Mouse (Mus musculus) C2C12 (cell line): ENCODE measurements around the gene Cenpo.

Experiments used
- CEBPB ChIP-seq: IDR thresholded peaks from one replicate; pipeline ENCODE4 v1.6.1; 2011; ENCODE audit warnings: low read depth, mild to moderate bottlenecking, control low read depth, moderate library complexity
- CTCF ChIP-seq: IDR thresholded peaks from one replicate; pipeline ENCODE4 v1.5.1; 2011; ENCODE audit not compliant: control insufficient read depth, insufficient read depth, insufficient read length
- FOSL1 ChIP-seq: IDR thresholded peaks from one replicate; pipeline ENCODE4 v1.8.0; 2011; ENCODE audit warnings: mild to moderate bottlenecking, low read length; ENCODE audit not compliant: poor library complexity, insufficient read depth, severe bottlenecking
- MAX ChIP-seq: IDR thresholded peaks from one replicate; pipeline ENCODE4 v1.6.1; 2011; ENCODE audit warnings: mild to moderate bottlenecking, control low read depth
- MYOD1 ChIP-seq: IDR thresholded peaks from one replicate; pipeline ENCODE4 v1.6.1; 2011; ENCODE audit warnings: low read depth; ENCODE audit not compliant: control insufficient read depth, insufficient read length
- MYOG ChIP-seq: IDR thresholded peaks from one replicate; pipeline ENCODE4 v1.6.1; 2011; ENCODE audit not compliant: control insufficient read depth, insufficient read length; ENCODE audit errors: extremely low read depth
- USF1 ChIP-seq: IDR thresholded peaks from one replicate; pipeline ENCODE4 v1.6.1; 2011; ENCODE audit warnings: low read depth, mild to moderate bottlenecking, control low read depth, moderate library complexity

DNA sequence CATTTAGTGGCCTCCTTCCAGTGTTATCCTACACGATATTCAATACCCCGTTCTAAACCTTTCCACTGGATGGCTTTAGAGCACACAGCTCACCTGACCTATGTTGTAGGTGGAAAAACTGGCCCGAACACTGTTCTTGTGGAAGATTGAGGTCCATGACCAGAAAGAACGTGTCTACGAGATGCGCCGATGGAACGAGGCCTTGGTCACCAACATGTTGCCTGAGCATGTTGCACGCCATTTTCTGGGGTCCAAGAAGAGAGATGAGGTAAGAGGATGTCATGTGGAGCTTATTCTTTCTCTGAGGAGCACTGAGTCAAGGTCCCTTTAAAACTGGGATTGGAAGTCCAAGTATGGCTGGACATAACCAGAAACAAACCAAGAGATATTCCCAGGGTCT lies 24.9 kb downstream of the Cenpo start:
- TF ChIP-seq CTCF (no peak), MAX (no peak), USF1 (no peak), MYOG (no peak), CEBPB (no peak), MYOD1 (no peak), FOSL1 (no peak)
